Mouse (Mus musculus): ENCODE results near the gene Hltf. TPM values are rescaled to one million over a fixed set of nuclear protein-coding genes. Genes with fewer than 3 reads are reported as not detected.
A peak's percentile ranks its signal among the peaks of the same experiment; 100 is the strongest.

Gene Hltf
- polyA plus RNA-seq, 1 experiment from 2014 or later, result 16.5 TPM

DNA sequence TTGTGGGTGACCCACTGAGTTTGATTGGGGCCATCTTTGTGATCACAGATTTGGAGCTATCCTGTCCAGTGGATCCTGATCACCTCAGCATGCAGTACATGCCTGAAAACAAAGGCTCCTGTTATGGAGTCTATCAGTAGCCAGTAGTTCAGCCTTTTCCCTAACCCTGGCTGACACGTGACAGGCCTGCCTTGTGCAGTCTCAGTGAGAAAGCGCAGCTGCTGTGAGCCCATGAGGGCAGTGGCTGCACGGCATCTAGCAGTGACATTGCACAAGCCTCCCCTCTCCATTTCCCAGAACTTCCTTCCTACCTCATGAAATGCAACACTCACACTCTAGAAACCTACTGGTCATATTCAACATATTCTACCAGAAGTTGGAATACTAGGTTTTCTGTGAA is 76.9 kb downstream of the Hltf start:
- Histone ChIP-seq H3K9ac (no peak overlapping the region), H3K9me3 (no peaks in the 10 kb centered on the region), H3K4me1 (no peaks in the 10 kb centered on the region), H3K4me2 (no peak overlapping the region), H3K36me3 (peaks cover 5% of the 10 kb centered on the region; the same call in 1 of the 2 replicates), H3K27me3 (replicated peaks) (no peaks in the 10 kb centered on the region), H3K4me3 (replicated peaks) (no peak overlapping the region), H3K27ac (no peak overlapping the region)
- ATAC-seq (ENCODE audit: insufficient read depth, low FRiP score, low read depth), result peak; percentile 56; the same call in 1 of the 2 replicates
- 51% methylated on average over 3 of the region's 3 CpGs for WGBS

GRCm38 (mm10) chr3:20136868-20137581 is 79.4 kb downstream of the Hltf start:
- 87% methylated on average over 9 of the region's 9 CpGs for WGBS
- Histone ChIP-seq H3K4me1 (no peaks in the 10 kb centered on the region), H3K4me2 (no peak overlapping the region), H3K9me3 (no peaks in the 10 kb centered on the region), H3K9ac (no peak overlapping the region), H3K36me3 (peaks cover 5% of the 10 kb centered on the region; the same call in 1 of the 2 replicates), H3K27ac (no peak overlapping the region), H3K27me3 (replicated peaks) (no peaks in the 10 kb centered on the region), H3K4me3 (replicated peaks) (no peak overlapping the region)
- no peak for ATAC-seq (ENCODE audit: insufficient read depth, low FRiP score, low read depth)

DNA sequence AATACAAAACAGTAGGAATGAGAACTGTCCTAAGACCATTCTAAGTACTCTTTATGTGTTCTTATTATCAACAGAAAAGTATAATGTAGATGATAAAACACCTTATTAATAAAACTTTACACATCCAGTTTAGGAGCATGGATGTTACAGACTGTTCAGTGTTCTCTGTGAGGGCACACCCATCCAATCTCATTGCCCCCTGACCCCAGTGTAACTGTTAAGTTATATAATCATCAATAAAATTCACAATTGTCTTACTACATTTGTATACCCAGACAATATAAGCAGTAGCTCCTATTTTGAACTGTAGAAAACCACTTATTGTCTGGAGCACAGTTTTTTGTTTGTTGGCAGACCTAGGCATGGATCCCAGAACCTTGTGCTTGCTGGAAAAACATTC is 83.6 kb downstream of the Hltf start:
- no peaks in the 10 kb centered on the region for H3K4me1 ChIP-seq
- no peak overlapping the region for H3K27ac ChIP-seq
- ATAC-seq (ENCODE audit: insufficient read depth, low FRiP score, low read depth), result no peak
- H3K4me2 ChIP-seq, result no peak overlapping the region
- H3K36me3 ChIP-seq, result peaks cover 5% of the 10 kb centered on the region; the same call in 1 of the 2 replicates
- H3K9ac ChIP-seq, result no peak overlapping the region
- H3K27me3 ChIP-seq (replicated peaks), result no peaks in the 10 kb centered on the region
- no peak overlapping the region for H3K4me3 ChIP-seq (replicated peaks)
- no peaks in the 10 kb centered on the region for H3K9me3 ChIP-seq

- ATAC-seq (ENCODE audit: insufficient read depth, low FRiP score, low read depth), result no peak
Observed at GRCm38 (mm10) chr3:20141679-20142078, 84.1 kb downstream of the Hltf start.

GRCm38 (mm10) chr3:20142101-20142500 is 84.5 kb downstream of the Hltf start:
- WGBS, result 84% methylated on average over 2 of the region's 2 CpGs
- Histone ChIP-seq H3K9me3 (no peaks in the 10 kb centered on the region), H3K27ac (no peak overlapping the region), H3K4me2 (no peak overlapping the region), H3K4me3 (replicated peaks) (no peak overlapping the region), H3K4me1 (no peaks in the 10 kb centered on the region), H3K27me3 (replicated peaks) (no peaks in the 10 kb centered on the region), H3K36me3 (peaks cover 5% of the 10 kb centered on the region; the same call in 1 of the 2 replicates), H3K9ac (no peak overlapping the region)
- no peak for ATAC-seq (ENCODE audit: insufficient read depth, low FRiP score, low read depth)

More at GRCm38 (mm10) chr3:20141679-20142078, 84.1 kb downstream of the Hltf start:
- Histone ChIP-seq H3K36me3 (peaks cover 5% of the 10 kb centered on the region; the same call in 1 of the 2 replicates), H3K9ac (no peak overlapping the region), H3K27me3 (replicated peaks) (no peaks in the 10 kb centered on the region), H3K4me3 (replicated peaks) (no peak overlapping the region), H3K4me2 (no peak overlapping the region), H3K9me3 (no peaks in the 10 kb centered on the region), H3K27ac (no peak overlapping the region), H3K4me1 (no peaks in the 10 kb centered on the region)
- 41% methylated on average over 1 of the region's 1 CpGs for WGBS

GRCm38 (mm10) chr3:20142576-20142975 is 85.0 kb downstream of the Hltf start:
- Histone ChIP-seq H3K9ac (no peak overlapping the region), H3K4me1 (no peaks in the 10 kb centered on the region), H3K36me3 (0 out of 2 replicates have a peak, but pooled peaks cover under 1% of the 10 kb centered on the region), H3K27ac (no peak overlapping the region), H3K27me3 (replicated peaks) (no peaks in the 10 kb centered on the region), H3K4me3 (replicated peaks) (no peak overlapping the region), H3K4me2 (no peak overlapping the region), H3K9me3 (no peaks in the 10 kb centered on the region)
- 81% methylated on average over 3 of the region's 3 CpGs for WGBS
- ATAC-seq (ENCODE audit: insufficient read depth, low FRiP score, low read depth), result no peak

- Histone ChIP-seq H3K4me1 (no peaks in the 10 kb centered on the region), H3K4me2 (no peak overlapping the region), H3K27ac (no peak overlapping the region), H3K36me3 (no peaks in the 10 kb centered on the region), H3K4me3 (replicated peaks) (no peak overlapping the region), H3K9ac (no peak overlapping the region), H3K27me3 (replicated peaks) (no peaks in the 10 kb centered on the region), H3K9me3 (no peaks in the 10 kb centered on the region)
- WGBS, result 74% methylated on average over 3 of the region's 3 CpGs
- ATAC-seq (ENCODE audit: insufficient read depth, low FRiP score, low read depth), result no peak
Observed at GRCm38 (mm10) chr3:20143726-20144125, 86.1 kb downstream of the Hltf start.

DNA sequence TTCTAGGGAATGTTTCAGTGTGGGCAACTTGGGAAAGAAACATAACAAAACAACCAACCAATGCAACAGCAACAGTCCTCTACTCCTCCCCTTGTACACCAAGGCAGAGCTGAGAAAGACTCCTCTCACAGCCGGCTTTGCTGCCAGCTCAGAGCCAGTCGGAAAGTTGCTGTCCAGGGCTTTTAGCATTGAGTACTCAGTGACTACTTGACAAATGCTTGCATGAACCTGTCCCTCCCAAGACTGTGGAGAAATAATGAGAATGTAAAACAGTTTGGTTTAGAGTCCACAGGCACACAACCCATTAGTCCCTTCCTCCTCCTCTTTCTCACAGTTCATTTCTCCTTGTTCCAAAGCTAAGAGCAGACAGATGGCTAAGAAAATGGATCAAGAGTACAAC is 86.8 kb downstream of the Hltf start:
- no peaks in the 10 kb centered on the region for H3K4me1 ChIP-seq
- WGBS, result 37% methylated on average over 2 of the region's 2 CpGs
- H3K9ac ChIP-seq, result no peak overlapping the region
- H3K9me3 ChIP-seq, result no peaks in the 10 kb centered on the region
- no peak overlapping the region for H3K4me2 ChIP-seq
- H3K27me3 ChIP-seq (replicated peaks), result no peaks in the 10 kb centered on the region
- no peak overlapping the region for H3K4me3 ChIP-seq (replicated peaks)
- no peaks in the 10 kb centered on the region for H3K36me3 ChIP-seq
- no peak overlapping the region for H3K27ac ChIP-seq
- no peak for ATAC-seq (ENCODE audit: insufficient read depth, low FRiP score, low read depth)

GRCm38 (mm10) chr3:20145696-20146113 is 88.1 kb downstream of the Hltf start:
- Histone ChIP-seq H3K4me2 (no peak overlapping the region), H3K27ac (no peak overlapping the region), H3K9me3 (no peaks in the 10 kb centered on the region), H3K36me3 (peaks cover 4% of the 10 kb centered on the region; the same call in 1 of the 2 replicates), H3K4me3 (replicated peaks) (no peak overlapping the region), H3K27me3 (replicated peaks) (no peaks in the 10 kb centered on the region), H3K9ac (no peak overlapping the region), H3K4me1 (no peaks in the 10 kb centered on the region)
- 64% methylated on average over 1 of the region's 1 CpGs for WGBS
- ATAC-seq (ENCODE audit: insufficient read depth, low FRiP score, low read depth), result no peak

DNA sequence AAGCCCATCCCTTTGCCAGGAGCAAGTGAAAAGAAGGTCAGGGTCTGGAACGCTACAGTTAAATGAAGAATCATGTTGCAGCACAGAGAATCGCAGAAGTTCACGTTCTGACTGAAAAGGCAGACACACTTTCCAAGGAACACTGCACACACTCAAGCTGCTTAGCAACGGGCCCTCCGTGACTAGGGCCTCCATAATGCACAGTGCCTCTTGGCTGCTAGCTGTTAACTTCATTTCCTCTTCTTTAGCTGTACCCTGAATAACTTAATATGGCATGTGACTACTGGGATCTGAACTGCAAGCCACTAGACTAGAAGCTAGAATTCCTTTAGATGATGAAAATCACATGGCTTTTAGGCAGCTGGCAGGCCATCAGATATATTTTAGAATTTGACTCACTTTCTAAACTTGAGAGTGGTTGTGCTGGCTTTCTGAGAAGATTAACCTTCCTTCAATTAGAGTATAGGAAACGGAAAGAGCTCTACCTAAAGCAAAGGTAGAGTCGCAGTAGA is 89.3 kb downstream of the Hltf start:
- Histone ChIP-seq H3K27ac (no peak overlapping the region), H3K9ac (no peak overlapping the region), H3K9me3 (no peaks in the 10 kb centered on the region), H3K4me2 (no peak overlapping the region), H3K4me1 (no peaks in the 10 kb centered on the region), H3K36me3 (peaks cover 5% of the 10 kb centered on the region; the same call in 1 of the 2 replicates), H3K4me3 (replicated peaks) (no peak overlapping the region), H3K27me3 (replicated peaks) (no peaks in the 10 kb centered on the region)
- WGBS, result 64% methylated on average over 7 of the region's 7 CpGs
- no peak for ATAC-seq (ENCODE audit: insufficient read depth, low FRiP score, low read depth)

- Histone ChIP-seq H3K9me3 (no peaks in the 10 kb centered on the region), H3K9ac (no peak overlapping the region), H3K27me3 (replicated peaks) (no peaks in the 10 kb centered on the region), H3K4me3 (replicated peaks) (no peak overlapping the region), H3K36me3 (peaks cover 5% of the 10 kb centered on the region; the same call in 1 of the 2 replicates), H3K27ac (no peak overlapping the region), H3K4me2 (no peak overlapping the region), H3K4me1 (no peaks in the 10 kb centered on the region)
- no peak for ATAC-seq (ENCODE audit: insufficient read depth, low FRiP score, low read depth)
- WGBS, result 87% methylated on average over 5 of the region's 5 CpGs
Observed at GRCm38 (mm10) chr3:20147647-20148046, 90.0 kb downstream of the Hltf start.

DNA sequence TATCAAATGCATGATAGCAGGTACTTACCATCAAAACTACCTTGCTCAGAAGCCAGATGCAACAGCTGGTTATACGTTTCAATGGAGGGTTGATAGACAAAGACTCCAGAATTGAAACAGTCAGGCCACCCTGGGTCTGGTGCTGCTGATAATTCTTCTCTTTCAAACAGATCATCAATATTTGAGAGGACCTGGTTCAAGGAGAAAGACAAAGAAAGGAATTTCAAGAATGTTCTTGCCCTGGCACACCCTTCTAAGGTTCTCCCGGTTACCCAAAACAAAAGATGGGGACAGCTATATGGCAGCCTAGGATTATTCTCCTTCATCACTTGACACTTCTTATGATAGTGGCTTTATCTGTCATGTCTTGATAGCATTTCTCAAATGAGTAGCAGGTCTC is 92.9 kb downstream of the Hltf start:
- Histone ChIP-seq H3K4me2 (no peak overlapping the region), H3K9me3 (no peaks in the 10 kb centered on the region), H3K4me3 (replicated peaks) (no peak overlapping the region), H3K27me3 (replicated peaks) (no peaks in the 10 kb centered on the region), H3K4me1 (no peaks in the 10 kb centered on the region; the same call in 1 of the 2 replicates), H3K9ac (no peak overlapping the region), H3K36me3 (peaks cover 5% of the 10 kb centered on the region; the same call in 1 of the 2 replicates), H3K27ac (no peak overlapping the region)
- no peak for ATAC-seq (ENCODE audit: insufficient read depth, low FRiP score, low read depth)
- 69% methylated on average over 2 of the region's 2 CpGs for WGBS

Measured in stomach, embryonic 15.5 days (tissue).